Mouse (Mus musculus): ENCODE data around the gene Chtf18. TPM values are rescaled to one million over a fixed set of nuclear protein-coding genes. Genes with fewer than 3 reads are reported as not detected.

Gene Chtf18
- polyA plus RNA-seq, 1 experiment from 2014 or later, result 14.8 TPM

GRCm38 (mm10) chr17:25725264-25725663 lies 2.0 kb downstream of the Chtf18 start:
- no peak for ATAC-seq (replicated peaks)
- Histone ChIP-seq H3K27me3 (no peaks in the 10 kb centered on the region), H3K36me3 (no peaks in the 10 kb centered on the region), H3K9ac (replicated peaks) (no peak overlapping the region), H3K4me2 (replicated peaks) (no peak overlapping the region), H3K4me3 (no peak overlapping the region), H3K4me1 (peaks cover 24% of the 10 kb centered on the region), H3K27ac (replicated peaks) (no peak overlapping the region), H3K9me3 (no peaks in the 10 kb centered on the region)
- WGBS, result 88% methylated on average over 6 of the region's 6 CpGs

- H3K4me2 ChIP-seq (replicated peaks), result no peak overlapping the region
- peaks cover 23% of the 10 kb centered on the region for H3K4me1 ChIP-seq
- no peak overlapping the region for H3K4me3 ChIP-seq
- H3K9me3 ChIP-seq, result no peaks in the 10 kb centered on the region
- no peaks in the 10 kb centered on the region for H3K36me3 ChIP-seq
- H3K27ac ChIP-seq (replicated peaks), result no peak overlapping the region
- H3K9ac ChIP-seq (replicated peaks), result no peak overlapping the region
- 75% methylated on average over 7 of the region's 7 CpGs for WGBS
- no peak for ATAC-seq (replicated peaks)
- H3K27me3 ChIP-seq, result no peaks in the 10 kb centered on the region
Observed at GRCm38 (mm10) chr17:25723919-25724318, 3.3 kb downstream of the Chtf18 start.

- WGBS, result 94% methylated on average over 19 of the region's 19 CpGs
- no peak overlapping the region for H3K4me3 ChIP-seq
- no peak overlapping the region for H3K4me2 ChIP-seq (replicated peaks)
- H3K27me3 ChIP-seq, result no peaks in the 10 kb centered on the region
- H3K36me3 ChIP-seq, result no peaks in the 10 kb centered on the region
- no peak overlapping the region for H3K27ac ChIP-seq (replicated peaks)
- no peak for ATAC-seq (replicated peaks)
- H3K9ac ChIP-seq (replicated peaks), result no peak overlapping the region
- H3K9me3 ChIP-seq, result no peaks in the 10 kb centered on the region
- H3K4me1 ChIP-seq, result peaks cover 18% of the 10 kb centered on the region
Observed at GRCm38 (mm10) chr17:25723470-25723869, 3.7 kb downstream of the Chtf18 start.

- Histone ChIP-seq H3K27me3 (peaks cover 16% of the 10 kb centered on the region), H3K36me3 (no peaks in the 10 kb centered on the region), H3K4me3 (no peak overlapping the region), H3K4me2 (replicated peaks) (no peak overlapping the region), H3K9ac (replicated peaks) (no peak overlapping the region), H3K27ac (replicated peaks) (no peak overlapping the region), H3K9me3 (no peaks in the 10 kb centered on the region), H3K4me1 (peaks cover 16% of the 10 kb centered on the region)
- no peak for ATAC-seq (replicated peaks)
- WGBS, result 98% methylated on average over 5 of the region's 5 CpGs
Observed at GRCm38 (mm10) chr17:25721476-25721875, 5.7 kb downstream of the Chtf18 start.

GRCm38 (mm10) chr17:25717691-25718090 lies 9.5 kb downstream of the Chtf18 start:
- ATAC-seq (replicated peaks), result no peak
- WGBS, result 16% methylated on average over 6 of the region's 6 CpGs
- H3K4me2 ChIP-seq (replicated peaks), result peak overlapping the region; percentile 54
- H3K27ac ChIP-seq (replicated peaks), result no peak overlapping the region
- no peaks in the 10 kb centered on the region for H3K36me3 ChIP-seq
- H3K9me3 ChIP-seq, result no peaks in the 10 kb centered on the region
- peaks cover 11% of the 10 kb centered on the region for H3K4me1 ChIP-seq
- H3K9ac ChIP-seq (replicated peaks), result peak overlapping the region; percentile 33
- peak overlapping the region; percentile 37 for H3K4me3 ChIP-seq
- peaks cover 35% of the 10 kb centered on the region for H3K27me3 ChIP-seq

GRCm38 (mm10) chr17:25716711-25717637 lies 10.2 kb downstream of the Chtf18 start, which contains the start of gene Gng13:
Gene Gng13 (plus strand): TSS chr17:25717171.
- Histone ChIP-seq H3K36me3 (no peaks in the 10 kb centered on the region), H3K4me2 (replicated peaks) (peak within 1 kb of the TSS; percentile 54), H3K9ac (replicated peaks) (peak within 1 kb of the TSS; percentile 33), H3K27ac (replicated peaks) (no peak within 1 kb of the TSS), H3K4me3 (peak within 1 kb of the TSS; percentile 37), H3K4me1 (peaks cover 11% of the 10 kb centered on the region), H3K27me3 (peaks cover 35% of the 10 kb centered on the region), H3K9me3 (no peaks in the 10 kb centered on the region)
- no peak for ATAC-seq (replicated peaks)
- 1% methylated on average over 44 of the region's 45 CpGs for WGBS

GRCm38 (mm10) chr17:25716130-25716529 lies 11.1 kb downstream of the Chtf18 start:
- H3K4me1 ChIP-seq, result peaks cover 11% of the 10 kb centered on the region
- no peak overlapping the region for H3K27ac ChIP-seq (replicated peaks)
- no peak overlapping the region for H3K4me2 ChIP-seq (replicated peaks)
- 7% methylated on average over 6 of the region's 6 CpGs for WGBS
- no peaks in the 10 kb centered on the region for H3K36me3 ChIP-seq
- no peak overlapping the region for H3K9ac ChIP-seq (replicated peaks)
- no peak overlapping the region for H3K4me3 ChIP-seq
- no peaks in the 10 kb centered on the region for H3K9me3 ChIP-seq
- ATAC-seq (replicated peaks), result no peak
- peaks cover 35% of the 10 kb centered on the region for H3K27me3 ChIP-seq

- H3K4me1 ChIP-seq, result peaks cover 11% of the 10 kb centered on the region
- 65% methylated on average over 3 of the region's 3 CpGs for WGBS
- no peak overlapping the region for H3K4me2 ChIP-seq (replicated peaks)
- no peak overlapping the region for H3K27ac ChIP-seq (replicated peaks)
- no peaks in the 10 kb centered on the region for H3K9me3 ChIP-seq
- H3K27me3 ChIP-seq, result peaks cover 35% of the 10 kb centered on the region
- H3K36me3 ChIP-seq, result no peaks in the 10 kb centered on the region
- H3K4me3 ChIP-seq, result no peak overlapping the region
- no peak for ATAC-seq (replicated peaks)
- no peak overlapping the region for H3K9ac ChIP-seq (replicated peaks)
Observed at GRCm38 (mm10) chr17:25715627-25716026, 11.6 kb downstream of the Chtf18 start.

GRCm38 (mm10) chr17:25711136-25711535 lies 16.1 kb downstream of the Chtf18 start:
- Histone ChIP-seq H3K4me2 (replicated peaks) (no peak overlapping the region), H3K9me3 (no peaks in the 10 kb centered on the region), H3K4me3 (no peak overlapping the region), H3K27ac (replicated peaks) (no peak overlapping the region), H3K9ac (replicated peaks) (no peak overlapping the region), H3K27me3 (peaks cover 15% of the 10 kb centered on the region; the same call in 1 of the 2 replicates), H3K36me3 (no peaks in the 10 kb centered on the region), H3K4me1 (no peaks in the 10 kb centered on the region)
- no peak for ATAC-seq (replicated peaks)
- WGBS, result 83% methylated on average over 4 of the region's 4 CpGs

GRCm38 (mm10) chr17:25709994-25710393 lies 17.2 kb downstream of the Chtf18 start:
- Histone ChIP-seq H3K9ac (replicated peaks) (no peak overlapping the region), H3K36me3 (no peaks in the 10 kb centered on the region), H3K4me2 (replicated peaks) (no peak overlapping the region), H3K4me1 (no peaks in the 10 kb centered on the region), H3K4me3 (no peak overlapping the region), H3K27ac (replicated peaks) (no peak overlapping the region), H3K27me3 (peaks cover 6% of the 10 kb centered on the region; the same call in 1 of the 2 replicates), H3K9me3 (no peaks in the 10 kb centered on the region)
- WGBS, result 96% methylated on average over 2 of the region's 2 CpGs
- ATAC-seq (replicated peaks), result no peak

GRCm38 (mm10) chr17:25700863-25701496 lies 26.2 kb downstream of the Chtf18 start:
- WGBS, result 59% methylated on average over 9 of the region's 9 CpGs
- no peak for ATAC-seq (replicated peaks)

GRCm38 (mm10) chr17:25698446-25698845 lies 28.8 kb downstream of the Chtf18 start:
- H3K4me1 ChIP-seq, result no peaks in the 10 kb centered on the region
- H3K27ac ChIP-seq (replicated peaks), result no peak overlapping the region
- H3K36me3 ChIP-seq, result no peaks in the 10 kb centered on the region
- no peak overlapping the region for H3K4me2 ChIP-seq (replicated peaks)
- H3K9ac ChIP-seq (replicated peaks), result no peak overlapping the region
- ATAC-seq (replicated peaks), result peak; percentile 51; the same call in 1 of the 2 replicates
- no peaks in the 10 kb centered on the region for H3K9me3 ChIP-seq
- no peak overlapping the region for H3K4me3 ChIP-seq
- H3K27me3 ChIP-seq, result no peaks in the 10 kb centered on the region
- 14% methylated on average over 7 of the region's 7 CpGs for WGBS

More at GRCm38 (mm10) chr17:25700863-25701496, 26.2 kb downstream of the Chtf18 start:
- Histone ChIP-seq H3K36me3 (no peaks in the 10 kb centered on the region), H3K9ac (replicated peaks) (no peak overlapping the region), H3K27me3 (no peaks in the 10 kb centered on the region), H3K4me2 (replicated peaks) (no peak overlapping the region), H3K27ac (replicated peaks) (no peak overlapping the region), H3K9me3 (no peaks in the 10 kb centered on the region), H3K4me3 (no peak overlapping the region), H3K4me1 (no peaks in the 10 kb centered on the region)
